Mouse (Mus musculus): ENCODE data around the gene Mllt3. TPM values are rescaled to one million over a fixed set of nuclear protein-coding genes. Genes with fewer than 3 reads are reported as not detected.
A peak's percentile ranks its signal among the peaks of the same experiment; 100 is the strongest.

The Mllt3 gene
- 85.0 and 104 TPM in 2 replicates for polyA plus RNA-seq (2014; fragmentation: Nextera tagmentation; extraction: Ambion mirVana)

DNA sequence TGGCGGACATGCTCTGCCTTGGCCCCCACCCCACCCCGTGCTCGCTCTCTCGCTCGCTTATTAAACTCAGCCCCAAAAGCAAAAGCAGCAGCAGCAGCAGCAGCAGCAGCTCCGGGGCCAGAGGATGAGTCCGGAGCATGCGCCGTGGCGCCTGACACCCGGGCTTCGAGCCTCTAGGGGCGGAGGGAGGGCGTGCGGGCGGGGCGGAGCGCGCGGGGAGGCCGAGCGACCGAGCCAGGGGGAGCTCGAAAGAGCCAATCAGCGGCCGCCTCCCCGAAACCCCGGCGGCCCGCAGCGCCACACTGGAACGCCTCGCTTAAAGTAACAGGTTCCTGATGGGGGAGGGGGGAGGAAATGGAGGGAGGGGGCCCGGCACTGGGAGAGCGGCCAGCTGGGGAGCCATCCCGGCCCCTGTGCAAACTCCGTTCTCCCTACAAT is at the start of gene Mllt3:
Gene Mllt3 (minus strand): TSS at position 149 of the 438 bp plus-strand sequence.
- peak within 1 kb of the TSS; percentile 83 for H3K4me3 ChIP-seq (replicated peaks; ENCODE audit: low read depth, low read length)
- no peaks in the 10 kb centered on the region for H3K36me3 ChIP-seq (ENCODE audit: control insufficient read depth, insufficient read depth, low read length)
- peak within 1 kb of the TSS; percentile 98 for H3K27ac ChIP-seq (replicated peaks; ENCODE audit: low read depth, low read length)
- DNase-seq (peak; percentile 98), ATAC-seq (ENCODE audit: low FRiP score, low TSS enrichment) (peak; percentile 91)
- WGBS, result 0% methylated on average over 37 of the region's 37 CpGs
- H3K9ac ChIP-seq (replicated peaks; ENCODE audit: low read length), result peak within 1 kb of the TSS; percentile 92
- H3K9me3 ChIP-seq (ENCODE audit: control insufficient read depth, low read length), result no peaks in the 10 kb centered on the region
- H3K27me3 ChIP-seq (ENCODE audit: control insufficient read depth, insufficient read depth, low read length), result 0 out of 2 replicates have a peak, but pooled peaks cover 8% of the 10 kb centered on the region
- H3K4me1 ChIP-seq (ENCODE audit: control insufficient read depth, insufficient read depth, low read length), result peaks cover 33% of the 10 kb centered on the region
- peak within 1 kb of the TSS; percentile 86 for H3K4me2 ChIP-seq (ENCODE audit: low read length)

DNA sequence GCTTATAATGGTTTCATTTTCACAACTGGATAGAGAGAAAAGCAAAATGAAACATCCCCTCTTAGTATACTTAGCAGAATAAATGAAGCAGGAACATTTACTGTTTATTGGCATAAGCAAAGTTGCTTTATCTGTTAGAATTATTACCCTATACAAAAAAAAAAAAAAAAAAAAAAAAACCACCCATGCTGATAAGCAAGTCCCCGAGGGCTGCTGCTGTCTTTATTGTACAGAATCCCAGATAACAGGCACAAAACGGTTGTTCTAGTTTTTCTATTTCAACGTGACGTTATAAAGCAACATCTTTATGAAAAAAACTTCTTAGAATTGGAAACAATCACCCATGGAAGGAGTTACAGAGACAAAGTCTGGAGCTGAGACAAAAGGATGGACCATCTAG is 49.2 kb upstream of the Mllt3 start:
- ATAC-seq (ENCODE audit: low FRiP score, low TSS enrichment) (no peak), DNase-seq (no peak)
- 93% methylated on average over 4 of the region's 4 CpGs for WGBS
- Histone ChIP-seq H3K4me3 (replicated peaks; ENCODE audit: low read depth, low read length) (no peak overlapping the region), H3K27me3 (ENCODE audit: control insufficient read depth, insufficient read depth, low read length) (no peaks in the 10 kb centered on the region), H3K4me1 (ENCODE audit: control insufficient read depth, insufficient read depth, low read length) (no peaks in the 10 kb centered on the region), H3K27ac (replicated peaks; ENCODE audit: low read depth, low read length) (no peak overlapping the region), H3K4me2 (ENCODE audit: low read length) (no peak overlapping the region), H3K36me3 (ENCODE audit: control insufficient read depth, insufficient read depth, low read length) (no peaks in the 10 kb centered on the region), H3K9ac (replicated peaks; ENCODE audit: low read length) (no peak overlapping the region), H3K9me3 (ENCODE audit: control insufficient read depth, low read length) (no peaks in the 10 kb centered on the region)

DNA sequence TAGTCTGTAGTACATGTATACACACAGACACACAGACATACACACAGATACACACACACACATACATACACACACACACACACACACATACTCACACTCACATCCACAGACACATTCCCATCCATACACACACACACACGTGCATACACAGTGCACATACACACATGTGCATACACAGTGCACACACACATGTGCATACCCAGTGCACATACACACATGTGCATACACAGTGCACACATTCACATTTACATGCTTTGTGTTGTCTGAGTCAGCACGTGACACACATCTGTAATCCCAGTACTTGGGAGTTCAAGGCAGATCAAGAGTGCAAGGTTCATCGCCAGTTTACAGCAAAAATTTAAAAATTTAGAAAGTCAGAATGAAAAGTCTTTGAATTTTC is 48.7 kb upstream of the Mllt3 start:
- Histone ChIP-seq H3K9ac (replicated peaks; ENCODE audit: low read length) (no peak overlapping the region), H3K27me3 (ENCODE audit: control insufficient read depth, insufficient read depth, low read length) (no peaks in the 10 kb centered on the region), H3K4me1 (ENCODE audit: control insufficient read depth, insufficient read depth, low read length) (no peaks in the 10 kb centered on the region), H3K36me3 (ENCODE audit: control insufficient read depth, insufficient read depth, low read length) (no peaks in the 10 kb centered on the region), H3K4me2 (ENCODE audit: low read length) (no peak overlapping the region), H3K9me3 (ENCODE audit: control insufficient read depth, low read length) (no peaks in the 10 kb centered on the region), H3K4me3 (replicated peaks; ENCODE audit: low read depth, low read length) (no peak overlapping the region), H3K27ac (replicated peaks; ENCODE audit: low read depth, low read length) (no peak overlapping the region)
- ATAC-seq (ENCODE audit: low FRiP score, low TSS enrichment) (no peak), DNase-seq (no peak)
- 91% methylated on average over 3 of the region's 3 CpGs for WGBS

DNA sequence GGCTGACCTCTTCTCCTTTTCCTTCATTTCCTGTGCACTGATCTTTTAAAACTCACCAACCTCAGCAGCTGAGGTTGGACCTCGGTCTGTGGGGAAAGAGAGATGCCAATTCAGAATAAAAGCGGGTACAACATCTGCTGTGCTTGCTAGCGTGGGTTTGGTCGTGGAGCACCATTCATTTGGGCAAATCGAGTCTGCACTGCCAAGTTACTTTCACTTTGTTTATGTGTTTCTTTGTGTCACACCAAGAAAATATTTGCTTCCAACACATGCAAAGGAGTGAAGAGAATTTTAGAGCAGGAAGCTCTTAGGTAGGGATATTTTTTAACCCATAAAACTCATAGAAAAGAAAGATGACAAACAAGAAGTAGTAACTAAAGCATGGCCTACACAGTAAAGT is 48.3 kb upstream of the Mllt3 start:
- Histone ChIP-seq H3K36me3 (ENCODE audit: control insufficient read depth, insufficient read depth, low read length) (no peaks in the 10 kb centered on the region), H3K4me2 (ENCODE audit: low read length) (no peak overlapping the region), H3K9me3 (ENCODE audit: control insufficient read depth, low read length) (no peaks in the 10 kb centered on the region), H3K4me3 (replicated peaks; ENCODE audit: low read depth, low read length) (no peak overlapping the region), H3K27me3 (ENCODE audit: control insufficient read depth, insufficient read depth, low read length) (no peaks in the 10 kb centered on the region), H3K4me1 (ENCODE audit: control insufficient read depth, insufficient read depth, low read length) (no peaks in the 10 kb centered on the region), H3K9ac (replicated peaks; ENCODE audit: low read length) (no peak overlapping the region), H3K27ac (replicated peaks; ENCODE audit: low read depth, low read length) (no peak overlapping the region)
- ATAC-seq (ENCODE audit: low FRiP score, low TSS enrichment) (no peak), DNase-seq (no peak)
- WGBS, result 78% methylated on average over 5 of the region's 5 CpGs

DNA sequence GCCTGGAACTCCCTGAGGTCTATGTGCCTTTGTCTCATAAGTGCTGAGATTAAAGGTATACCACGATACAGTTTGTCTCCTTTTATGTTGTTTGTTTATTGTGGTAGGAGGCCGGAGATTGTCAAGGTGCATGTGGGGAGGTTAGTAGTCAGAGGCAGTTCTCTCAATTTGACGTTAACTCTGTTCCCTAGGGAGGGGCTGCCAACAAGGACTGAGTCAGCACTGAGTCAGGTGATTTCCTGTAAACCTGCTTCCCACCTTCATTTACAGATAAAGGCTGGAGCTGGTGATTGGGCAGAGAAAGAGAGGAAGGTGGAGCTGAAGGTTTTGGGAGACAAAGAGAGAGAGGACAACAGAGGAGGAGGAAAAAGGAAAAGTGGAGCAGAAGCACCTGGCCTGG is 45.8 kb upstream of the Mllt3 start:
- DNase-seq (no peak), ATAC-seq (ENCODE audit: low FRiP score, low TSS enrichment) (no peak)
- no peak overlapping the region for H3K4me3 ChIP-seq (replicated peaks; ENCODE audit: low read depth, low read length)
- no peaks in the 10 kb centered on the region for H3K36me3 ChIP-seq (ENCODE audit: control insufficient read depth, insufficient read depth, low read length)
- H3K4me1 ChIP-seq (ENCODE audit: control insufficient read depth, insufficient read depth, low read length), result no peaks in the 10 kb centered on the region
- H3K4me2 ChIP-seq (ENCODE audit: low read length), result no peak overlapping the region
- no peaks in the 10 kb centered on the region for H3K9me3 ChIP-seq (ENCODE audit: control insufficient read depth, low read length)
- H3K9ac ChIP-seq (replicated peaks; ENCODE audit: low read length), result no peak overlapping the region
- WGBS, result 84% methylated on average over 3 of the region's 3 CpGs
- no peaks in the 10 kb centered on the region for H3K27me3 ChIP-seq (ENCODE audit: control insufficient read depth, insufficient read depth, low read length)
- no peak overlapping the region for H3K27ac ChIP-seq (replicated peaks; ENCODE audit: low read depth, low read length)

DNA sequence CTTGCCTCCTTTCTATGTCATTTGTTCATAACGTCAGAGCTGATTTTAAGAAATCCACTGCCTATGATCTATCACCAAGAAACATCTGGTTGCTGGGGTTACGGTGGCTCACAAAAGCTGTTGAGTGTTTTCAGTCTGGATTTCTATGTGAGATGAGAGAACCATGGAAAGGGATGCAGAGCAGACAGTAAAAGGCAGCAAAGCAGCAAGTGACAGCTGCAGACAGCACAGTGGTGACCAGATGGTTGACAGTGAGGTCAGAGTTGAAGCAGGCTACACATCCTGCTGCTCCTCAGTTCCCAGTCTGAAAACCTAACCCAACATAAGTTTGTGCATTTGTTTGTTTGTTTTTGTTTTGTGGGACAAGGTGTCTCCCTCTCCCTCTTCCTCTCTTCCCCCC is 42.2 kb upstream of the Mllt3 start:
- ATAC-seq (ENCODE audit: low FRiP score, low TSS enrichment) (no peak), DNase-seq (no peak)
- Histone ChIP-seq H3K27me3 (ENCODE audit: control insufficient read depth, insufficient read depth, low read length) (no peaks in the 10 kb centered on the region), H3K9me3 (ENCODE audit: control insufficient read depth, low read length) (no peaks in the 10 kb centered on the region), H3K27ac (replicated peaks; ENCODE audit: low read depth, low read length) (no peak overlapping the region), H3K4me3 (replicated peaks; ENCODE audit: low read depth, low read length) (no peak overlapping the region), H3K4me1 (ENCODE audit: control insufficient read depth, insufficient read depth, low read length) (no peaks in the 10 kb centered on the region), H3K9ac (replicated peaks; ENCODE audit: low read length) (no peak overlapping the region), H3K36me3 (ENCODE audit: control insufficient read depth, insufficient read depth, low read length) (no peaks in the 10 kb centered on the region), H3K4me2 (ENCODE audit: low read length) (no peak overlapping the region)
- 71% methylated on average over 2 of the region's 2 CpGs for WGBS

DNA sequence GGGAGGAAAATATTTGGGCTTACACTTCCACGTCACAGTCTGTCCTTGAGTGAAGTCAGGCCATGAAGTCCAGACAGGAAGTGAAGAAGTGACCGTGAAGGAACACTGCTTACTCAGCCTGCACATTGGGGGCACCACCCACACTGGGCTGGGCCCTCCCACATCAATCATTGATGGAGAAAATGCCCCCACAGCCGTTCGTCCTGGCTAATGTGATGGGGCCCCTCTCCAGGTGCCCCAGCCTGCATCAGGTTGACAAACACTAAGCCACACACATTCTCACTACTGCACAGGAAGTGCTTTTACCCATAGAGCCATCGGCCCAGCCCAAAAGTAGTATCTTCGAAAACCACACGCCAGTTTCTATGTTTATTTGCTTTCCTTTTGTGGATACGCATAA is 13.1 kb upstream of the Mllt3 start:
- Histone ChIP-seq H3K9ac (replicated peaks; ENCODE audit: low read length) (no peak overlapping the region), H3K27ac (replicated peaks; ENCODE audit: low read depth, low read length) (no peak overlapping the region), H3K4me1 (ENCODE audit: control insufficient read depth, insufficient read depth, low read length) (no peaks in the 10 kb centered on the region), H3K4me2 (ENCODE audit: low read length) (no peak overlapping the region), H3K36me3 (ENCODE audit: control insufficient read depth, insufficient read depth, low read length) (no peaks in the 10 kb centered on the region), H3K4me3 (replicated peaks; ENCODE audit: low read depth, low read length) (no peak overlapping the region), H3K27me3 (ENCODE audit: control insufficient read depth, insufficient read depth, low read length) (no peaks in the 10 kb centered on the region), H3K9me3 (ENCODE audit: control insufficient read depth, low read length) (no peaks in the 10 kb centered on the region)
- no peak for ATAC-seq (ENCODE audit: low FRiP score, low TSS enrichment)
- DNase-seq, result no peak
- whole genome bisulfite sequencing, result 88% methylated on average over 8 of the region's 8 CpGs

DNA sequence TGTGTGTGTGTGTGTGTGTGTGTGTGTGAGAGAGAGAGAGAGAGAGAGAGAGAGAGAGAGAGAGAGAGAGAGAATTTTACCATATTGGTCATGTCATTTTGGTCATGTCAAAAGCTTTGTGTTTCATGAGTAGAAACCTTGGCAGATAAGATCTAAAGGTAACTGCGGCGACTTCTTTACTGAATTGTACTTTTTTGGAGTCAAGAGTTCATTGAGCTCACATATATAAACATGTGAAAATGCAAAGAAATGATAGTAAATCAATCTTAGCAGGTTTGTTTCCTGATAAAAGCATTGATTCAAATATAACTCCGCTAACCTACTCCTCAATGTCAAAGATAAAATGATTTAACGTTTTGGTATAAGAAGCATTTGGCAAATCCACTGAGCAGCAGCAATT is 12.0 kb upstream of the Mllt3 start:
- ATAC-seq (ENCODE audit: low FRiP score, low TSS enrichment) (no peak), DNase-seq (no peak)
- H3K4me3 ChIP-seq (replicated peaks; ENCODE audit: low read depth, low read length), result no peak overlapping the region
- no peaks in the 10 kb centered on the region for H3K4me1 ChIP-seq (ENCODE audit: control insufficient read depth, insufficient read depth, low read length)
- no peaks in the 10 kb centered on the region for H3K27me3 ChIP-seq (ENCODE audit: control insufficient read depth, insufficient read depth, low read length)
- H3K9ac ChIP-seq (replicated peaks; ENCODE audit: low read length), result no peak overlapping the region
- 91% methylated on average over 4 of the region's 4 CpGs for WGBS
- H3K4me2 ChIP-seq (ENCODE audit: low read length), result no peak overlapping the region
- H3K36me3 ChIP-seq (ENCODE audit: control insufficient read depth, insufficient read depth, low read length), result no peaks in the 10 kb centered on the region
- no peaks in the 10 kb centered on the region for H3K9me3 ChIP-seq (ENCODE audit: control insufficient read depth, low read length)
- no peak overlapping the region for H3K27ac ChIP-seq (replicated peaks; ENCODE audit: low read depth, low read length)

DNA sequence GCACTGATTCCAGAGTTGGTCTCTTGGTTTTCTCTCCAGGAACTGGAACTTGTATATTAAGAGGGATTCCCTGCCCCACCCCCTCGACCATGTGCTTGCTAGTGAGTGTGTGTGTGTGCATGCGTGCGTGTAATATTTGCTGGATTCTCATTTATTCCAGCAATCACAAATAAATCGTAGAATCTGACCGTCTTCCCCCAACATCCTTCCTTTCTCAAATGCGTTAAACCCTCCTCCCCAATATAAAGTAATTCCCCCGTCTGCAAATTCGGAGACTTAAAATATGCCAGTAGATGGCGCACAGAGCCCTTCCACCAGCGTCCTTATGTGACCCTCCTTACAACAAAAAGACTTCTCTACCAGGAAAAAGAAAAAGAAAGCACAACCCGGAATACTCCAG is 2.2 kb upstream of the Mllt3 start:
- Histone ChIP-seq H3K36me3 (ENCODE audit: control insufficient read depth, insufficient read depth, low read length) (no peaks in the 10 kb centered on the region), H3K4me2 (ENCODE audit: low read length) (peak overlapping the region; percentile 86), H3K4me3 (replicated peaks; ENCODE audit: low read depth, low read length) (peak overlapping the region; percentile 19), H3K27ac (replicated peaks; ENCODE audit: low read depth, low read length) (no peak overlapping the region), H3K4me1 (ENCODE audit: control insufficient read depth, insufficient read depth, low read length) (peaks cover 13% of the 10 kb centered on the region), H3K9ac (replicated peaks; ENCODE audit: low read length) (no peak overlapping the region), H3K27me3 (ENCODE audit: control insufficient read depth, insufficient read depth, low read length) (0 out of 2 replicates have a peak, but pooled peaks cover 8% of the 10 kb centered on the region), H3K9me3 (ENCODE audit: control insufficient read depth, low read length) (no peaks in the 10 kb centered on the region)
- WGBS, result under 1% methylated on average over 11 of the region's 11 CpGs
- no peak for ATAC-seq (ENCODE audit: low FRiP score, low TSS enrichment)
- peak; percentile 90 for DNase-seq
